Mouse (Mus musculus) midbrain, embryonic 11.5 days (tissue): ENCODE data around the gene Mark1. TPM values are rescaled to one million over a fixed set of nuclear protein-coding genes. Genes with fewer than 3 reads are reported as not detected.
A peak's percentile ranks its signal among the peaks of the same experiment; 100 is the strongest.

Experiments used
- ATAC-seq: fragments of 200-750 bp; cut with Nextera tagmentation; 2 replicates; pipeline ENCODE4 v1.8.0; 2017; ENCODE audit warnings: moderate TSS enrichment, moderate library complexity; ENCODE audit not compliant: low FRiP score
- DNase-seq: peaks from one replicate; pipeline ENCODE4 v3.0.0; 2015; ENCODE audit warnings: low spot score; ENCODE audit errors: missing footprints
- H3K27ac ChIP-seq: fragments of 300-500 bp; sonication (generic); 2 replicates; pipeline ENCODE4 v1.5.1; 2014; ENCODE audit warnings: low read depth, low read length
- H3K27me3 ChIP-seq: fragments of 300-500 bp; sonication (generic); 2 replicates; pipeline ENCODE4 v1.6.1; 2014; ENCODE audit warnings: mild to moderate bottlenecking, low read length, moderate library complexity, mixed read lengths; ENCODE audit not compliant: control insufficient read depth, insufficient read depth
- H3K36me3 ChIP-seq: fragments of 300-500 bp; sonication (generic); 2 replicates; pipeline ENCODE4 v1.6.1; 2014; ENCODE audit warnings: mild to moderate bottlenecking, low read length, moderate library complexity, mixed read lengths; ENCODE audit not compliant: control insufficient read depth, insufficient read depth
- H3K4me1 ChIP-seq: fragments of 300-500 bp; sonication (generic); 2 replicates; pipeline ENCODE4 v1.6.1; 2014; ENCODE audit warnings: low read length; ENCODE audit not compliant: control insufficient read depth, insufficient read depth
- H3K4me2 ChIP-seq: fragments of 300-500 bp; sonication (generic); 2 replicates; pipeline ENCODE4 v1.6.1; 2014; ENCODE audit warnings: mild to moderate bottlenecking, moderate library complexity
- H3K4me3 ChIP-seq: fragments of 300-500 bp; sonication (generic); 2 replicates; pipeline ENCODE4 v1.5.1; 2014; ENCODE audit warnings: low read depth, low read length
- H3K9ac ChIP-seq: fragments of 300-500 bp; sonication (generic); 2 replicates; pipeline ENCODE4 v1.6.1; 2014; ENCODE audit warnings: low read length
- H3K9me3 ChIP-seq: fragments of 300-500 bp; sonication (generic); 2 replicates; pipeline ENCODE4 v1.6.1; 2016; ENCODE audit warnings: low read length; ENCODE audit not compliant: control insufficient read depth
- WGBS: fragments of 180-500 bp; shearing (Covaris S2); extraction: QIAGEN DNeasy Blood & Tissue Kit; methylation state at CpG from one replicate; pipeline ENCODE4 v1.1.7; 2014; 5-methylcytosine and 5-hydroxymethylcytosine counted together
- polyA plus RNA-seq: library from polyadenylated mRNA; unstranded; fragments of >200 nt; fragmentation: Nextera tagmentation; extraction: Ambion mirVana; gene quantifications from 2 replicates; pipeline ENCODE4 v1.2.1, GENCODE M21; 2014

The Mark1 gene
- polyA plus RNA-seq, 1 experiment from 2014 or later, result 5.3 TPM

DNA sequence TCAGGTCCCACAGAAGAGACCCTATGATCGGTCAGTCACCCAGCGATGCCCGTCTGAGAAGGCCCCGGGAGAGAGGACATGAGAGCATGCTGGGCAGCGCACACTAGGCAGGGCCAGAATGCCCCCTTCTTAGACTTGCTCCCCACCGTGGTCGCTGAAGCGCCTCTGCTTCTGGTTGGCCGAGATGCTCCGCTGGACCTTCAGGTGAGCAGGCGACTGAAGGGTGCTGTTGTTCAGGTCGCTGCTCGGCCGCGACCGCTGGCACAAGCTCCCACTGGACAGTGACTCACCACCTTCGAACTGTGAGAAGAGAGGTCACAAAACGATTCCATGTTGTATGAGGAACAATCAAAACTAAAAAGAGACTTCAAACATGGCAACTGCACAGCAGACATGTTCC is 87.0 kb downstream of the Mark1 start:
- H3K27me3 ChIP-seq, result no peaks in the 10 kb centered on the region
- H3K4me3 ChIP-seq, result no peak overlapping the region
- ATAC-seq (no peak), DNase-seq (no peak)
- peaks cover 4% of the 10 kb centered on the region; the same call in 1 of the 2 replicates for H3K36me3 ChIP-seq
- no peak overlapping the region for H3K9ac ChIP-seq
- H3K9me3 ChIP-seq, result no peaks in the 10 kb centered on the region
- 90% methylated on average over 18 of the region's 18 CpGs for WGBS
- no peak overlapping the region for H3K27ac ChIP-seq
- H3K4me2 ChIP-seq, result no peak overlapping the region
- H3K4me1 ChIP-seq, result no peaks in the 10 kb centered on the region

DNA sequence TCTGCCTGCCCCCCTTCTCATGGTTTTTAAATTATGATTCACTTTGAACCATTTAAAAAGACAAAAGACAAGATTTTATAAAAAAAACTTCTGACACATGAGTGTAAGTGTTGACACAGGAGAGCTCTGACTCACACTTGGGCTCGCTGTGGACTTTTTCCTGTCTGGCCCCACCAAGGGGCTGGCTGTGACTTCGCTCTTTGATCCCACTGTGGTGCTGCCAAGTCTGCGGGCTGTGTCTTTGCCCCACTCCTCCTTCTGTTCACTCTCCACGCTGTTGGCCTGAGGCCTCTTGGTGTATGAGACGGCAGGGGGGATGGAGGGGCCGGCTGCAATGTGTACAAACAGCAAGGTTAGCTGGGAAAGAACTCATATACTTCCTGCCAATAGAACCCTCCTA is 87.5 kb downstream of the Mark1 start:
- no peak overlapping the region for H3K27ac ChIP-seq
- no peak overlapping the region for H3K4me2 ChIP-seq
- no peak overlapping the region for H3K9ac ChIP-seq
- 84% methylated on average over 6 of the region's 6 CpGs for WGBS
- ATAC-seq (no peak), DNase-seq (no peak)
- no peaks in the 10 kb centered on the region for H3K4me1 ChIP-seq
- no peaks in the 10 kb centered on the region for H3K27me3 ChIP-seq
- H3K4me3 ChIP-seq, result no peak overlapping the region
- peaks cover 6% of the 10 kb centered on the region; the same call in 1 of the 2 replicates for H3K36me3 ChIP-seq
- no peaks in the 10 kb centered on the region for H3K9me3 ChIP-seq

DNA sequence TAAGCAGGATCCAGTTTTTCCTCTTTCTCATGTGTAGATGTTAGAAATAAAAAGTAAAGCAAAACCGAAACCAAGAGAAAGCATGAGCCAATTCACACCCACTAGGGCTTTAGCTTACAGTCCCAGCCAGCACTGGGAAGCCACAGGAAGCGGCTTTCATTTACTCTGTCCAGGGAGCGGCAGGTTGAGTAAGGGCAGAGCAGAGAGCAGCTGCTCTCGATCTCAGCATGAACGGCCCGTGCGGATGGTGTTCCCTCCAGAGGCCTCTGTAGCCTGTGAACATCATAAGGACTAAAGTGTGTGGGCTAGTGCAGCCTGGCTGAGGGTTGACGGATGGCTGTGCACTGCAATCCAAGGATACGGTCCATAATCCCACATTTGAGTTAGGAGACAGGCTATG is 90.8 kb downstream of the Mark1 start:
- DNase-seq, result no peak
- Histone ChIP-seq H3K27ac (no peak overlapping the region), H3K9ac (no peak overlapping the region), H3K36me3 (peaks cover 7% of the 10 kb centered on the region; the same call in 1 of the 2 replicates), H3K27me3 (no peaks in the 10 kb centered on the region), H3K4me1 (no peaks in the 10 kb centered on the region), H3K4me2 (no peak overlapping the region), H3K4me3 (no peak overlapping the region), H3K9me3 (no peaks in the 10 kb centered on the region)
- no peak for ATAC-seq
- WGBS, result 87% methylated on average over 9 of the region's 9 CpGs

DNA sequence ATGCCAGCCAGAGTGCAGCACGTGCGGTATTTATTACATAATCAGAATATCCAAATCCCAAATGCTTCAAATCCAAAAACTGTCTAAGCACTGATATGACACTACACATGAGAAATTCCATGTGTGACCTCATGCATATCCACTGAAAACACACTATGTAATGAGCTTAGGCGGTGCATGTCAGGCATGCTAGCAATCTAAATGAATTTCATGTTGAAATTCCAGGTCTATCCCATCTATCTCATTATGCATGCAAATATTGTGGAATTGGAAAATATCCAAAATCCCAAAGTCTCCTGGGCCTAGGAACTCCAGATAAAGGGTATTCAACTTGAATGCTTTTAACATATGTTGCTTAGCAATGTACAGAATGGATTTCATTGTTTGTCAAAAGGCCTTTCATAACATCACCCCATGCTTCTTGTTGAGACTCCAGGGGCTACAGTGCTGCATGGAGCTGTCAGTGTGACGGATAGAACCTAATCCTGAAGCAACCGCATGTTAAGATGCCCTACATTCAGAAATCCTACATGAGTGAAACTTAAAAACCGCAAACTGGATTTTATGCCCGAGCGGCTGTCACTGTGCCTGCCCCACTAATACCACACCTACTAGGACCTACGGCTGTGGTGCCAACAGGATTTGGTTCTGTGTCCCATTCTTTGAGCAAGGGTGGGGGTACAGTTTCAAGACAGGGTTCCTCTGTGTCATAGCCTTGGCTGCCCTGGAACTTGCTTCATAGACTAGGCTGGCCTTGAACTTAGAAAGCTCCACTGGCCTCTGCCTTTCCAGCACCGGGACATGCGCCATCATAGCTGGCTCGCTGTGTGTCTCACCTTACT is 93.2 kb downstream of the Mark1 start:
- no peak for DNase-seq
- ATAC-seq, result no peak
- WGBS, result 84% methylated on average over 12 of the region's 12 CpGs
- Histone ChIP-seq H3K36me3 (peaks cover 7% of the 10 kb centered on the region; the same call in 1 of the 2 replicates), H3K4me2 (no peak overlapping the region), H3K27ac (no peak overlapping the region), H3K4me1 (no peaks in the 10 kb centered on the region; the same call in 1 of the 2 replicates), H3K9me3 (no peaks in the 10 kb centered on the region), H3K27me3 (no peaks in the 10 kb centered on the region), H3K4me3 (no peak overlapping the region), H3K9ac (no peak overlapping the region)

DNA sequence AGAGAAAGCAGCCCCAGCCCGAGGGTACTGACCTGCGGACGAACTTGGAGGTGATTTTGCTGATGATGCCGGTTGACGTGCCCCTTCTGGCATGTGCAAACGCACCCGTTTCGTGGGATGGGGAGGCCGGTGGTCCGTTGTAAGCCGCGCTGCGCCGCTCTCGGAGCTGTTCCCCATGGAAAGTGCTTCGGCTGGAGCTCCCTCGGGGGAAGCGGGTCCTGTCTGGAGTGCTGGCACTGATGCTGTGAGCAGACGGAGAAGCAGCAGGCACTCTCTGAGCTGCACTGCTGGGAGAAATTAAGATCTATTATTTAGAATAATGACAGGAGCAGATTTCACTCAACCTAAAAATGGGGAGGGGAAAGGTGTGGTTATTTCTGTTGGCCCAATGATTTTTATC is 94.0 kb downstream of the Mark1 start:
- Histone ChIP-seq H3K4me2 (no peak overlapping the region), H3K9me3 (no peaks in the 10 kb centered on the region), H3K4me1 (no peaks in the 10 kb centered on the region; the same call in 1 of the 2 replicates), H3K9ac (no peak overlapping the region), H3K27me3 (no peaks in the 10 kb centered on the region), H3K4me3 (no peak overlapping the region), H3K27ac (no peak overlapping the region), H3K36me3 (peaks cover 9% of the 10 kb centered on the region; the same call in 1 of the 2 replicates)
- DNase-seq (no peak), ATAC-seq (no peak)
- 84% methylated on average over 19 of the region's 19 CpGs for WGBS

DNA sequence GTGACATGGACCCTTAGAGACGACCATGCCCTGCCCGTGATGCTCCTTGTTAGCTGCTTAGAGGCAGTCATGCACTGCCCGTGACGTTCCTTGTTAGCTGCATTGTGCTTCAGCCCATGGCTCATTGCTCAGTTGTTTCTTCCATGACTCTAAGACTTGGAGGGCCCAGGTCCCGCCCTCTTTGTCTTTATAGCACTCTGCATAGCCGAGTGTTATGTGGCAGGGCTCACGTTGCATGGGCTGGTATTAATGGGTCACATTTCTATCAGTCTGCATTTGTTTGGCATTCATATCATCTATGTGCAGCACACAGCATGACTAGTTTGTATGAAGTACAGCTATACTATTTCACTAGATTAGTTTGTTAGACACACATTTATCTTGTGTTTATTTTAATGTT is 95.7 kb downstream of the Mark1 start:
- DNase-seq (no peak), ATAC-seq (no peak)
- peaks cover 9% of the 10 kb centered on the region; the same call in 1 of the 2 replicates for H3K36me3 ChIP-seq
- no peaks in the 10 kb centered on the region for H3K27me3 ChIP-seq
- H3K9me3 ChIP-seq, result no peaks in the 10 kb centered on the region
- no peak overlapping the region for H3K4me2 ChIP-seq
- no peak overlapping the region for H3K27ac ChIP-seq
- WGBS, result 64% methylated on average over 7 of the region's 7 CpGs
- H3K4me1 ChIP-seq, result no peaks in the 10 kb centered on the region; the same call in 1 of the 2 replicates
- H3K4me3 ChIP-seq, result no peak overlapping the region
- H3K9ac ChIP-seq, result no peak overlapping the region

DNA sequence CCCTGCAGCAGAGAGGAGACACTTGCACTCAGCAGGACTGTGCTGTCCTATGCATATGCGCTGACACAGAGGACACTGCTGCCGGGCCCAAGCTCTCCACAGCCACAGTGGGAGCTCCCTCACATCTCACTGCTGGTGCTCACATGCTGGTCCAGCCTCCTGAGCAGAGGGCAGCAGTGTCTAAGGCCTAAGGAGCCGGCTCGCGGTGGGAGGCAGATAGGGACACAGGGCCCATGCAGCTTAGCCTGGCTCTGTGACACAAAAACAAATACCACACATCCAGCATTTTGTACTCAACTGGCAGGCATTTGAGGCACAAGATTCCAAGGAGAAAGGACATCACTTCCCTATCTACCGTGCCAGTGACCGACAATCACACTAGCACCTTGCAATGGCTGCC is 96.5 kb downstream of the Mark1 start:
- Histone ChIP-seq H3K4me3 (no peak overlapping the region), H3K27ac (no peak overlapping the region), H3K27me3 (no peaks in the 10 kb centered on the region), H3K36me3 (peaks cover 9% of the 10 kb centered on the region; the same call in 1 of the 2 replicates), H3K4me1 (no peaks in the 10 kb centered on the region; the same call in 1 of the 2 replicates), H3K4me2 (no peak overlapping the region), H3K9ac (no peak overlapping the region), H3K9me3 (no peaks in the 10 kb centered on the region)
- 64% methylated on average over 7 of the region's 7 CpGs for WGBS
- no peak for DNase-seq
- peak; percentile 14; the same call in 1 of the 2 replicates for ATAC-seq

DNA sequence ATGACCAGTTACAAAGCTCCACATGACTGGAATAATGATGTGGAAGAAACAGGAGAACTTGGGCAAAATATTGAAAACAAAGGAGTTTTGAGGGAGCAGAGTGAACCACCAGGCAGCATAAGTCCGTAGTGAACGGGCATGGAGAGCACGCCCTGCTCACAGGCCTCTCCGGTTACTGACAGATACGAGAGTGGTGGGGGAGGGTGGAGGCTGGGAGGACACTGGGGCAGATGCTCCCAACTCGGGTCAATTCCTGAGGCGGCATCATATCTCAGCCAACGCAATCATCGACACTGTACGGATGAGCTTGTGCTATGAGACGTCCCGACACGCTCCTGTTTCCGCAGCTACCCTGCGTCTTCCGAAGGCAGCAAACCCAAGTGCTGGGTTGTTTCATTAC is 102.0 kb downstream of the Mark1 start:
- Histone ChIP-seq H3K4me3 (no peak overlapping the region), H3K36me3 (0 out of 2 replicates have a peak, but pooled peaks cover 3% of the 10 kb centered on the region), H3K9ac (no peak overlapping the region), H3K27me3 (no peaks in the 10 kb centered on the region), H3K4me2 (no peak overlapping the region), H3K9me3 (no peaks in the 10 kb centered on the region), H3K4me1 (no peaks in the 10 kb centered on the region), H3K27ac (no peak overlapping the region)
- WGBS, result 86% methylated on average over 16 of the region's 16 CpGs
- DNase-seq (peak; percentile 26), ATAC-seq (no peak)

DNA sequence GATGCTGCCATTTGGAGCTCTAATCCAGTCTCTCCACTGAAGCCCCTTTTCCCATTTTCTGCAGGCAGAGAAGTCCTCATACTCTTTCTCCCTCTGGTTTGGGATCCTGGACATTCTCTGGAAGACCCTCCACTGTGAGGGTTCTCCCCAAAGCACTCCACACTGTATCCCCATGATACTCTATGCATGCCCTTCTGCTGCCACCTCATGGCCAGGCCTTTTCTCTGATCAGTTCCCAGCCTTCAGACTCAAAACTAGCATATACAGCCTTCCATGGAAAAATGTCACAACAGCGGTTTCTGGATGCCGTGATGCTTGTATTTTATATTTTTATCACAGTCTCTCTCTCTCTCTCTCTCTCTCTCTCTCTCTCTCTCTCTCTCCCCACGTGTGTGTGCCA is 107.4 kb downstream of the Mark1 start:
- Histone ChIP-seq H3K9me3 (no peaks in the 10 kb centered on the region), H3K27ac (no peak overlapping the region), H3K27me3 (no peaks in the 10 kb centered on the region), H3K36me3 (no peaks in the 10 kb centered on the region), H3K9ac (no peak overlapping the region), H3K4me3 (no peak overlapping the region), H3K4me1 (no peaks in the 10 kb centered on the region), H3K4me2 (no peak overlapping the region)
- WGBS, result 74% methylated on average over 3 of the region's 3 CpGs
- ATAC-seq, result no peak
- DNase-seq, result peak; percentile 44
